Comparison of ENCODE assay signal across 8 mouse cellular contexts in the genomic region with DNA sequence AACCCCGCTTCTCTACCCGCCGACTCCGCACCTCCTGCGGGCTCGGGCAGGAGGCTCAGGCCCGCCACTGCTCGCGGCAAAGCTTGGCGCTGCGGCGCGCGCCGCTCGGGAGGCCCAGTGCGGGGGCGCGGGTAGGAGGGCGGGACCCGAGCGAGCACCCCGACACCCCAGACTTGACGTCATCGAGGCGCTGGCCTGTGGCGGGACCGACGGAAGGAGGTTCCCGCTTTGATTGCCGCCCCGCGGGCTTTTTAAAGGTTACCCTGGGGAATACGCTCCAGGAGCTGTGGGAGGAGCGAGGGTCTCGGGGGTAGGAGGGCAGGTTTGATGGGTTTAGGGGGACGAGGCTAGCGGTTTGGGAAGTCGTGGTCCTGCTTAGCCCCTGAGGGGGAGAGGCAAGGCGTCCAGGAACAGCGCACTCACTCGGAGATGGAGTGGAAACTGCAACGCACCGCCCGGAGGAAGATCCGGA. TPM values are rescaled to one million over a fixed set of nuclear protein-coding genes. Genes with fewer than 3 reads are reported as not detected.
DNase-seq lines count a peak whose midpoint lies in the region; ATAC-seq and TF ChIP-seq lines count a peak whose summit lies in the region.

A gene (plus strand): TSS at position 162 of the 472 bp plus-strand sequence.

- under 1% methylated on average over 46 of the region's 46 CpGs for WGBS in embryonic facial prominence, embryonic 13.5 days
- under 1% methylated on average over 46 of the region's 46 CpGs for WGBS in heart, embryonic 13.5 days
- 2% methylated on average over 46 of the region's 46 CpGs for WGBS in lung, postnatal 0 days
- under 1% methylated on average over 46 of the region's 46 CpGs for WGBS in olfactory bulb, adult 2 months

- H3K9me3 ChIP-seq in embryonic facial prominence, embryonic 13.5 days, result no peaks in the 10 kb centered on the region
- H3K9me3 ChIP-seq in heart, embryonic 13.5 days, result no peaks in the 10 kb centered on the region
- H3K9me3 ChIP-seq in lung, postnatal 0 days (ENCODE audit: low read length), result no peaks in the 10 kb centered on the region

- peak within 1 kb of the TSS; percentile 65 for H3K9ac ChIP-seq in embryonic facial prominence, embryonic 13.5 days
- H3K9ac ChIP-seq in heart, embryonic 13.5 days, result peak within 1 kb of the TSS; percentile 73
- H3K9ac ChIP-seq in lung, postnatal 0 days (replicated peaks; ENCODE audit: low read depth), result no peak within 1 kb of the TSS

- H3K4me3 ChIP-seq in embryonic facial prominence, embryonic 13.5 days, result peak within 1 kb of the TSS; percentile 56
- peak within 1 kb of the TSS; percentile 61 for H3K4me3 ChIP-seq in heart, embryonic 13.5 days
- H3K4me3 ChIP-seq in lung, postnatal 0 days (ENCODE audit: low read depth, low read length), result peak within 1 kb of the TSS; percentile 48
- H3K4me3 ChIP-seq in olfactory bulb, adult 2 months (ENCODE audit: insufficient read depth, low read depth, low read length), result peak within 1 kb of the TSS; percentile 44

- no peak for TF ChIP-seq POLR2A in olfactory bulb, adult 2 months (IDR thresholded peaks at IDR 0.05; ENCODE audit: insufficient read depth, low read depth, low read length)

- peaks cover 22% of the 10 kb centered on the region for H3K4me1 ChIP-seq in embryonic facial prominence, embryonic 13.5 days
- peaks cover 26% of the 10 kb centered on the region for H3K4me1 ChIP-seq in heart, embryonic 13.5 days
- peaks cover 12% of the 10 kb centered on the region; the same call in 1 of the 2 replicates for H3K4me1 ChIP-seq in lung, postnatal 0 days (ENCODE audit: insufficient read depth, low read depth, low read length)
- H3K4me1 ChIP-seq in olfactory bulb, adult 2 months (ENCODE audit: control insufficient read depth, insufficient read depth, low read length), result peaks cover 18% of the 10 kb centered on the region

- H3K36me3 ChIP-seq in embryonic facial prominence, embryonic 13.5 days, result no peaks in the 10 kb centered on the region
- H3K36me3 ChIP-seq in heart, embryonic 13.5 days, result no peaks in the 10 kb centered on the region
- H3K36me3 ChIP-seq in lung, postnatal 0 days (ENCODE audit: insufficient read depth, low read length), result no peaks in the 10 kb centered on the region

- peaks cover 50% of the 10 kb centered on the region for H3K27me3 ChIP-seq in embryonic facial prominence, embryonic 13.5 days
- H3K27me3 ChIP-seq in heart, embryonic 13.5 days (replicated peaks), result peaks cover 54% of the 10 kb centered on the region
- H3K27me3 ChIP-seq in lung, postnatal 0 days (replicated peaks; ENCODE audit: insufficient read depth, low read length), result peaks cover 28% of the 10 kb centered on the region

- H3K4me2 ChIP-seq in embryonic facial prominence, embryonic 13.5 days, result peak within 1 kb of the TSS; percentile 98
- H3K4me2 ChIP-seq in heart, embryonic 13.5 days, result peak within 1 kb of the TSS; percentile 96
- H3K4me2 ChIP-seq in lung, postnatal 0 days (replicated peaks; ENCODE audit: low read depth, low read length), result peak within 1 kb of the TSS; percentile 84

- DNase-seq in adrenal gland, postnatal 14 days, result peak; percentile 71
- peak; percentile 53 for DNase-seq in kidney, postnatal 14 days
- peak; percentile 59 for DNase-seq in lung, postnatal 0 days (ENCODE audit: low spot score)
- DNase-seq in thymus, postnatal 0 days (ENCODE audit: low spot score), result peak; percentile 92

- no peak within 1 kb of the TSS for H3K27ac ChIP-seq in embryonic facial prominence, embryonic 13.5 days
- H3K27ac ChIP-seq in heart, embryonic 13.5 days (replicated peaks), result no peak within 1 kb of the TSS
- H3K27ac ChIP-seq in lung, postnatal 0 days (ENCODE audit: low read length), result no peak within 1 kb of the TSS
- H3K27ac ChIP-seq in olfactory bulb, adult 2 months (ENCODE audit: insufficient read depth, low read depth, low read length), result no peak within 1 kb of the TSS

- no peak for TF ChIP-seq EP300 in lung, postnatal 0 days (IDR thresholded peaks at IDR 0.05)

- ATAC-seq in CD4-positive, CD25-positive, alpha-beta regulatory T cell, adult 4 months, result peak; percentile 81
- ATAC-seq in embryonic facial prominence, embryonic 13.5 days (ENCODE audit: insufficient number of reproducible peaks, insufficient read depth, low FRiP score, low TSS enrichment, low read depth), result no peak
- no peak for ATAC-seq in heart, embryonic 13.5 days (ENCODE audit: extremely low read depth, insufficient number of reproducible peaks, low FRiP score, low TSS enrichment)
- peak; percentile 61 for ATAC-seq in lung, postnatal 0 days

- no peak for TF ChIP-seq CTCF in lung, postnatal 0 days (IDR thresholded peaks at IDR 0.05)
- no peak for TF ChIP-seq CTCF in olfactory bulb, adult 2 months (IDR thresholded peaks at IDR 0.05; ENCODE audit: insufficient read depth, low read depth, low read length)

RNA-seq across cellular contexts. Expression of the gene that starts here (rescaled TPM):
- not detected for polyA plus RNA-seq in CD4-positive, CD25-positive, alpha-beta regulatory T cell, adult 4 months (2017; shearing (Covaris generic))
- total RNA-seq in adrenal gland, postnatal 14 days (2021), result not detected in 2 replicates
- polyA plus RNA-seq in embryonic facial prominence, embryonic 13.5 days (2015; fragmentation: Nextera tagmentation; extraction: Ambion mirVana), result 0.14 TPM in 1 of 2 replicates, not detected in the other
- not detected in 2 replicates for polyA plus RNA-seq in heart, embryonic 13.5 days (2015; fragmentation: Nextera tagmentation; extraction: Ambion mirVana)
- polyA plus RNA-seq in lung, postnatal 0 days (2015; fragmentation: Nextera tagmentation; extraction: Ambion mirVana), result 0.47 and 0.73 TPM in 2 replicates
- not detected in 2 replicates for polyA plus RNA-seq in olfactory bulb, adult 2 months (2012; ENCODE audit: insufficient read depth, insufficient read length, low replicate concordance, missing spikeins)
- 0.21 and 0.22 TPM in 2 replicates for polyA plus RNA-seq in thymus, postnatal 0 days (2015; fragmentation: Nextera tagmentation; extraction: Ambion mirVana)

Comparison
In these comparisons a context has a peak if more than half of its experiments do, and no peak if none do; other contexts are left out.
1. Peak in ATAC-seq in CD4-positive, CD25-positive, alpha-beta regulatory T cell, adult 4 months; RNA of the gene not detected or under 1 TPM.
2. Peak in DNase-seq in adrenal gland, postnatal 14 days; RNA of the gene not detected or under 1 TPM.
3. Peak in DNase-seq, ATAC-seq, H3K4me3 ChIP-seq and H3K4me2 ChIP-seq in lung, postnatal 0 days; RNA of the gene not detected or under 1 TPM.
4. Peak in DNase-seq in thymus, postnatal 0 days; RNA of the gene not detected or under 1 TPM.